Mouse (Mus musculus): ENCODE measurements around the gene Ptpra.
A peak's percentile ranks its signal among the peaks of the same experiment; 100 is the strongest.
"Not testable (repeated sequence)": the region's sequence is repeated elsewhere in the genome, so short reads cannot be mapped to it uniquely, and the experiment has no call there.

Ptpra gene

DNA sequence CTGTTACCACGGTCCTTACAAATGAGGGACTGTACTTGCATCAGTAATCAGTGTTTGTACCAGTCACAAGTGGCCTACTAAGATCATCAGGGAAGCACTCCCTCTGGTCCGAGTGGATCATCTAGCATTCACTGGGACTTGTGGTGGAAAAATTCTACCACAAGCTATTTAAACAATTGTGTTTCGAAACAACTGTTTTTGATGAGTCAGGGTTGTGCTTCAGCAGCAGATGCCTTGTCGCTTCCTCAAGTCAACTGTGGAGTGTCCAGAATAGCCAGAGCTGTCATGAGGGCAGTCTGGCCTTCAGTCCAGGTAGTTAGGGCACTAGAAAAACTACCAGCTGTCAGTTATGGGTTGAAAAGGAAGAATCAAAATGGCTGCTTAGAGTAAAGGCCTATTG is 38.5 kb downstream of the Ptpra start:
- peak; percentile 14 for DNase-seq (ENCODE audit: low spot score)

DNA sequence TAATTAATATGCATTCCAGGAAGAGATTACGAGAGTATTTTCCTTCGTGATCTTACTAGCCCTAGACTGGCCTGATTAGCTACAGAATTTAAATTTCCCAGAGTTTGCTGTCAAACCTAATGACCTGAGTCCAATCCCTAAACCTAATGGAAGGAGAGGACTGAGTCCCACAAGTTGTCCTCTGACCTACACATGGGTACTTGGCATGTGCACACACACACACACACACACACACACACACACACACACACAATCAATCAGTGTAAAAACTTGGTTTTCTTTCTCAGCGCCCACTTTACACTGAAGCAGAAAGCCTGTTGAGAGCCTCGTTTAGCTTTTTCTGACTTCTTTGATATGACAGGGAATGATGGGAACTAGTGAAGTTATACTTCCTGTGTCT is 41.1 kb downstream of the Ptpra start:
- DNase-seq (ENCODE audit: low spot score): no peak

DNA sequence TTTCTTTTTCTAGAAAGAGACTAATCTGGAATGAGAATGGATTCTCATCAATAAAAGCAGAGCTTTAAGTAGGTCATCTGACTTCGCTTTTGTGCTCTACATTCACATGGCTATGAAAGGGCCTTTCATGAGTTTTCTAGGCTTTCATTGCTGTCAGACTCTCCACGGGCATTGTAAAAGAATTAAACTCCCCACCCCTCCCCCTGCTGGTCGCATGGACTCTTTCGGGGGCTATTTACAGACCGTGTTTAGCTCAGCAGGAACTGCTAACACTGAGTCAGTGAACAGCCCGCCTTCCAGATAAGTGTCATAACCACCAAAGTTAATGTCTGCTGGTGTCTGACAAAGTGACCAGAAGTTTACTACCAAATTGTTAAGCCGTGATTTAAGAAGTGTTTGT is 41.5 kb downstream of the Ptpra start:
- DNase-seq (ENCODE audit: low spot score): peak; percentile 50

DNA sequence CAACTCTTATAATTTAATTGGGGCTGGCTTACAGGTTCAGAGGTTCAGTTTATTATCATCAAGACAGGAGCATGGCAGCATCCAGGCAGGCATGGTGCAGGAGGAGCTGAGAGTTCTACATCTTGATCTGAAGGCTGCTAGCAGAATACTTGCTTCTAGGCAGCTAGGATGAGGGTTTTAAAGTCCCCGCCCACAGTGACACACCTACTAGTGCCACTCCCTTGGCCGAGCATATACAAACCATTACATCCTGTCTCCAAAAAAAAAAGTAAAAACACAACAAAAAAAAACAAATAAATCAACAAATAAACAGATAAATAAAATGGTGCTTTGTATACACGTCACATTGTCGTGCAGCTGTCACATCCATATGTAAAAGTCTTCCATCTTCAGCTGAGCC is 45.0 kb downstream of the Ptpra start:
- DNase-seq (ENCODE audit: low spot score): not testable (repeated sequence)

DNA sequence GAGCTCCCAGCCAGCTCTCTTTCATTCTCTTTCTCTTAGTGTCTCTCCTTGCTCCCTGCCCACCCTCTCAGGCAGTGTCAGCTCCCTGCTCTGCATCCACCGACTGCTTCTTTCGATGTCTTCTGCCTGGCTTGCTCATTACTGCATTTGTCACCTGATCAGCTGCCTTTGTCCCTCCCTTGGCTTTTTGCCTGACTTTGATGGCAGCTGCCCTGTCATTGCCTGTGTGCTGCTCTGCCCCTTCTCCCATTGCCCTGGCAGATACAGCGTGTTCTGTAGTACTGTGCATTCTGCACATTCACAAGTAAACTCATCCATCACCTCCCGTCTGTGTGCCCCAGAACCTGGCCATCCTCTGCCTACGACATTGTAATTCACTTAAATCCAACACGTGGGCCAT is 46.0 kb downstream of the Ptpra start:
- no peak for DNase-seq (ENCODE audit: low spot score)

DNA sequence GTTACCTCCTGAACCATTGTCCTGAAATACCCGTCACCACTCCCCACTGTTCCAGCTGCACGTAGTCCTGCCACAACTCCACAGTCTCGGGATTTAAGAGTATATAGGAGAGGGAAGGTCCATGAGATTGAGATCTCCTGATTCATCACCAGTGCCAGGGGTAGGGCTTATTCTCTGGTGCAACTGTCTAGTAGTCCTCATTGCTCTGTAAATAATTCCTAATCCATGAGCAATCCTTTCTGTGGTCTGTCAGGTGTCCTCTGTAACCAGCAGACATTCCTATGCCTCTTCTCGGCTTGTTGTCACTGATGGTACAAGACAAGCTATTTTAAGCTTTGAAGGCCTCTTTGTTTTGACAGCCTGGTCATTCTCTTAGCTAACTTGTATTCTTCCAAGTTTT is 46.9 kb downstream of the Ptpra start:
- DNase-seq (ENCODE audit: low spot score): peak; percentile 18

DNA sequence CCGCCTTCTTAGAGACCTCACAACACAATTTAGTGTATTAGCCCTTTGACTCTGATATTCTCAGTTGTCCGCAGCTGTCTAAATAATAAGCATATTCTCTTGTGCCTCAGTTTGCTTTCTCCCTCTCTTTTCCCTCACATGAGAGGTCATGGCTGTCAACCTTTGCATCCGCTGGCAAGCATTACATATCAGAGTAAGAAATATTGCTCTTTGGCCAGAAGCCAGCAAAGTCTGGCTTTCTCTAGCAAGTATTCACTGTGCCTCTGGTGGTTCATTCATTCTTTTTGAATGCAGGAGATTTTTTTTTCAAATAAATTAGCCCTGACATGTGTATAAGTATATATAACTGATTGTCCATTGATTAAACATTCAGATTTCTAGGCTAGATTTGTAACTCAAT is 49.5 kb downstream of the Ptpra start:
- DNase-seq (ENCODE audit: low spot score): no peak

DNA sequence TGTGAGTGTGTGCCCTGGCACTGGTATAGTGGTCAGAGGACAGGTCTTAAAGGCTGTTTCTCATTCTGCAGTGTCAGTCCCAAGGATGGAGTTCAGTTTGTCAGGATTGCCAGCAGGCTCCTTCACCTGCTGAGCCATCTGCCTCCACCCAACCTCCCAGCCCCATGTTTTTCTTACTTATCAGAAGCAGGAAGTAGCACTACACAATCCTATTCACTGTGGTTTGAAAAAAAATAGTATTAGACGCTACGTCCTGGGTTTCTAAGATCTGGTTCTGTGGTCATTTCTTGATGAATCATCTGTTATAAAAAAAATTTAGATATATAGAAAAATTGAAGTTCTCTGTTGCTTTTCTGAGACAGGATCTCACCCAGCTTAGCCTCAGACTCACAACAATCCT is 51.5 kb downstream of the Ptpra start:
- no peak for DNase-seq (ENCODE audit: low spot score)

DNA sequence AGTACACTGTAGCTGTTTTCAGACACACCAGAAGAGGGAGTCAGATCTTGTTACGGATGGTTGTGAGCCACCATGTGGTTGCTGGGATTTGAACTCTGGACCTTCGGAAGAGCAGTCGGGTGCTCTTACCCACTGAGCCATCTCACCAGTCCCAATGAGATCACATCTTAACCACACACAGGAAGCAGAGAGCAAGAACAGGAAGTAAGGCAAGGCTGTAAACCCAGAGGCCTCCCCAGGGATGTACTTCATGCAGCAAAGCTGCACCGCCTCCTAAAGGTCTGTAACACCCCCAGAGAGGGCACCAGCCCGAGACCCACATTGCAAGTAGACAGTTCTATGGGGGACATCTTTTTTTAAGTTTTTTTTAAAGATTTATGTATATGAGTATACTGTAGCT is 61.5 kb downstream of the Ptpra start:
- not testable (repeated sequence) for DNase-seq (ENCODE audit: low spot score)

DNA sequence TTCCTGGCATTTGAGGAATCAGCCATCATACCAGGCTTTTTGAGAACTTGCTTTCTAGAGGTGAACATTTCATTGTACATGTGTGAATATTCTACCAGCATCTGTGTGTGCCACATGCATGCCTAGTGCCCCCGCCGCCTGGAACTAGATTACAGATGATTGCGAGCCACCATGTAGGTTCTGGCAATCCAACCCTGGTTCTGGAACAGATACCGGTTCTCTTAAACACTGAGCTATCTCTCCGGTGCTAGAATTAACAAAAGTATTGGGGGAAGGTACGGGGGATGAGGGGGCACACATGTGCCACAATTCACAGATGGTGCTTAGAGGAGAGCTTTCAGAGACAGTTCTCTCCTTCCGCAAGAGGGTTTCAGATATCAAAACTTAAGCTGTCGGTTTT is 63.8 kb downstream of the Ptpra start:
- DNase-seq (ENCODE audit: low spot score): no peak

DNA sequence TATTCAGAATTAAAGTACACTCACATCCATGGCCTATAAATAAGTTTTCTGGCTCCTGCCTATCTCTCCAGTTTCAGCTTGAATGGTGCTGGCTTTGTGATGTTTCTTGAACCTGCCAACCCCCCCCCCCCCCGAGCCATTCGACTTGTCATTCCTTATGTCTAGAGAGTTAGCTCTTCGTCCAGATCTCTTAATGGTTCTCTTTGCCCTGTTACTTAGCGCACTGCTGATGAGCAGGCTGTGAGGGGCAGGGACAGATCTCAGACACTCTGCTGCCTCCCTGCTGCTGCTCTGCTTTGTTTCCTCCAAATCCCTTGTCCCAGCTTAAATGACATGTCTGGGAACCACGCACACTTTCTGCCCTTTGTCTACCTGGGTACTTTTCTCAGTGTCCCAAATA is 65.7 kb downstream of the Ptpra start:
- DNase-seq (ENCODE audit: low spot score): no peak

DNA sequence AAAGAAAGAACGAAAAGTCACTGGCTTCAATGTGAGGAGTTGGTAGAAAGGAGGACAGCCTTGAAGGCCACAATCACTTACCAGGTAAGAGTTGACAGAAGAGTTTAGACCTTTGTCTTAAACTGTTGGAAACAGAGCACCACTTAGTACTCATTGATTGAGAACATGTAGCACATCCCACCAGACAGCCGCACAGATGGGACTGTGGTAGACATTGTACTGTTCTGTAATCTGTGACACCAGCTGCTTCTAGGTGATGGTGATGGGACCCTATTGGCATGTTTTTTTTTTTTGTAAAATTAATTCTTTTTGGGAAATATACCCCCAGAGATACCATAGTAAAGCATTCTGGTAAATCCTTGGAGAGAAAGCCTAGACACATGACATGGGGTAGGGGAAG is 71.8 kb downstream of the Ptpra start:
- no peak for DNase-seq (ENCODE audit: low spot score)

DNA sequence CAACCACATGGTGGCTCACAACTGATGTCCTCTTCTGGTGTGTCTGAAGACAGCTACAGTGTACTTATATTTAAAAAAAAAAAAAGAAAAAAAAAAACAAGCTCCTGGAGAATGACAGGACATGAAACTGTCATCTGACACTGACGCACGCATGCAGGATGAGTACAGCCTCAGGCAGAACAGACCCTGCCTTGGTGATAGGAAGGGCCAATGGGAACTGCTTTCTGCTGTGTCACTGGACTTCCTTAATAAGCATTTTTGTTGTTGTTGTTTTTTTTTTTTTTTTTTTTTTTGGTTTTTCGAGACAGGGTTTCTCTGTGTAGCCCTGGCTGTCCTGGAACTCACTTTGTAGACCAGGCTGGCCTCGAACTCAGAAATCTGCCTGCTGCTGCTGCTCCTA is 75.4 kb downstream of the Ptpra start:
- DNase-seq (ENCODE audit: low spot score): not testable (repeated sequence)

DNA sequence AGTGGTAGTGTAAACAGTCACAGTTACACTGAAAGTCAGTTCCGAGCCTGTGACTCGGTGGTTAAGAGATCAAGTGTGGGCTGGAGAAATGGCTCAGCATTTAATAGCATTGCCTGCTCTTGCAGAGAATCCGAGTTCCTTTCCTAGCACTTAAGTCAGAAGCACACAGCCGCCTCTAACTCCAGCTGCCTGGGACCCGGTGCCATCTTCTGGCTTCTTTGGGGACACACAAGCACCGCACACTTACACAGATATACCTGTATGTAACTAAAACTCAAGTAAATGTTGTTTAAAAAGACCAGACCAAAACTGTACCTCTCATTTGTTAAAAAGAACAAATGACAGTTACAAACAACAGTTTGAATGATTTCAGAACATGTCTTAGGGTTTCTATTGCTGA is 78.4 kb downstream of the Ptpra start:
- no peak for DNase-seq (ENCODE audit: low spot score)

DNA sequence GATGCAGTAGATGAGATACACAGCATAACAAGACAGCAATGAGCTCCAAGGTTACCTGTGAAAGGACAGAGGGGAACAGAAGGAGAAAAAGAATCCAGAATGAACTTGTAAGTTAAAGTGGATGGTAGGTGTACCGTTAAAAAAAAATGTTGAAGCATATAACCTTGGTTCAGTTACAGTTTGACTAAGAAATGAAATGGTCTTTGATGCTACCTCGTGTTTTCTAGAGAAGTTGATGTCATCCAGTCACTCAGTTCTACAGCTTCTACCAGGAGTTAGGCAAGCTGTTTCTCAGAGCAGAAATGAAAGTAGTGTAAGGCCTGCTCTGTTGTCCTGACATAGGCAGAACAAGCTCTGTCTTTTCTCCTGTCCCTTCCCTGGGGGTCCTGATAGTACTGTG is 79.2 kb downstream of the Ptpra start:
- DNase-seq (ENCODE audit: low spot score): no peak

DNA sequence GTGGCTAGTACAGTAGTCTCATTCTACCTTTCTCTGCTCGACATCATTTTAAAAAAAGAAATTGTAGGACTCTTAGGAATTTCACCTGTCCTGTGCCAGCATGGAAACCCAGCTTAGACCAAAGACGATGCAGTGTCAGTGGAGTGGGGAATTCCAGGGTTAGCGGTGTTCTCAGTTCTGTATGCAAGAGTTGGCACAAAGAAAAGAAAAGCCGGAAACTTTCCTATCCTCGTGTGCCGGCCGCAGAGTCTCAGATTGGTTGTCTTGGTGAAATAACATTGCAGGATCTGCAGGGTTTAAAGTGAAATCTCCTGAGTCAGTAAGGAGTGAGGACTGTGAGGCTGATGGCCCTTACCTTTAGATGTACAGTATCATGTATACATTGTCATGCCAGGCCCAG is 79.8 kb downstream of the Ptpra start:
- no peak for DNase-seq (ENCODE audit: low spot score)

DNA sequence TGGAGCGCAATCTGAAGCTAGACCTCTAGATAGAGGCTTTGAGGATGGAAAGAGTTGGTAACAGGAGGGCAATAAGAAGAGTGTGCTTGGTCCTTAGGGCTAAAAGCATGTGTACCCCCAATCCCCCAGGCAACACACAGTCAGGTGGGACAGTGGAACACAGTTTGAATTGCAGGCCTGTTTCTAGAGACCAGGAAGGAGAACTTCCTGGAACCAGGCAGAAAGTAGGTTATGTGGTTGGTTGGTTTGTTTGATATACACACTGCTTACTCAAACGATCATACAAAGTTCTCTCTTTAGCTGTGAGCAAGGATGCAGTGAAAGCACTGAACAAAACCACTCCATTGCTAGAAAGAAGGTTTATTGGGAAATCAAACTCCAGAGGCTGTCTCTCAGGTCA is 82.1 kb downstream of the Ptpra start:
- DNase-seq (ENCODE audit: low spot score): no peak

DNA sequence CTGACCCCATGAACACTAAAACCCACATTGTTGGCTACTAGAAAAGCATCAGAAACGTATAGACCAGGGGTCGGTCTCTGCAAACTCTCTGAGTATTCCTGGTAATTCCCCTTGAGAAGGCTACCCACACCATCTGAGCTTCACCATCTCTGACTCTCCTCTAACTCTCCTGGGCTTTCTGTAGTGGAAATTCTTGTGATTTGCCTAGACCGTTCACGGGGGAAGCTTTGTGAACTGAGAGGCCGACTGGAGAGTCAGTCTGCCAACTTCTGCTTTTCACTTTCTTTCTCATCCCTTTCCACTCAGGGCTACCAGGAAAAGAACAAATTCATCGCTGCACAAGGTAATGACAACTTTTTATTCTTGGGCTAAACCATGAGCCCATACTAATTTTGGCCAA is 84.9 kb downstream of the Ptpra start:
- no peak for DNase-seq (ENCODE audit: low spot score)

DNA sequence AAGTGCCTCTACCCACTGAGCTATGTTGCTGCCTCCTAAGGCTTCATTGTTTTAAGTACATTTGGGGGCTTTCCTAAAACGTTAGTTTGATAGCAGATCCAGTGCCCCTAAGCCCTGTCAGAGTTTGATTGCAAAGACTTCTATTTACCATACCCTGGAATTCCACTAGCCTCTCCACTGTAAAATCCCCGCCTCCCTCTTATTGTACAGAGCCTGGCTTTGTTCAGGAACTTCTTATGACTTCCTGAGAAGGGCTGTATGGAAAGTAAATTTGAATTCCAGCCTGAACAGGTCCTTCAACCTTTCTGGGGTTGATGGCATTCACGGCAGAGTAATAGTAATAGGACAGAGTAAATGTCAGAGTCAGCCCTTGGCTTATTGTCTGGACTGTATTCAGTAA is 86.8 kb downstream of the Ptpra start:
- DNase-seq (ENCODE audit: low spot score): no peak

DNA sequence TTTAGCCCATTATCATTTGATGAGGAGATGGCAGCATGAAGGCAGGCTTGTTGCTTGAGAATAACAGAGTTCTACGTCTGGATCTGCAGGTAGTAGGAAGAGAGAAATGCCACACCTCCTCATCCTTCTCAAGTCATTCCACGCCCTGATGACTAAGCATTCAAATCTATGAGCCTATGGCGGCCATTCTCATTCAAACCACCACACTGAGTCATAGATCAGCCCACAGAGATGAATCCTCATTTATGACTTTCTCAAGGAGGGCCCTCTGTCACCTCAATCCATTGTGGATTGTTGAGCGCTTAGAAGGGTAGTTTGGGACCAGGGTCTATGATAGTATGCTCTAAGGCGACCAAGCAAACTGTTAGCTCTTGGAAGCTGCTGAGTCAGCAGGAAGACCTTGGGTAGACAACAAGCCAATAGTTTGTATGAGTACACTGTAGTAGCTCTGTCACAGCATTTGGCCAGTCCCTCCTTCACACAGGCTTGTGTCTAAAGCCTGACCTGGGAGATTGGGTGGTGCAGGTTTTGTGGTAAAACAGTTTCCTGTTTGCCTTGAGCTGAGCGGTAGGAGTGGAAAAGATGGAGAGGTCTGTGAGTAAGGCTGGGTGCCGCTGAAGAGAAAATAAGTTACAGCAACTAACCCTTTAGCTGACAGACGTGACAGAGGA is 88.9 kb downstream of the Ptpra start:
- no peak for DNase-seq (ENCODE audit: low spot score)

DNA sequence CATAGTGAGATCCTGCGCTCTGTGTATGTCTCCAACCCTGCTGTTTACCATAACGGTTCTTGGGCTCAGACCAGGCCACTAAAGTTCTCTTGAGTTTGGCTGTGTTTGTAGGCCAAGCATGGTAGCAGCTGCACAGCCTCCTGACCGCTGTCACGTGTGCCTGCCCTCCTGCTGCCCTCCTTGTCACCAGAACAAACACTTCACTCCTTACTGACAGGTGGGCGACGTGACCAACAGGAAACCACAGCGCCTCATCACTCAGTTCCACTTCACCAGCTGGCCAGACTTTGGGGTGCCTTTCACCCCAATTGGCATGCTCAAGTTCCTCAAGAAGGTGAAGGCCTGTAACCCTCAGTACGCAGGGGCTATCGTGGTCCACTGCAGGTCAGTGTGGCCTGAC is 90.2 kb downstream of the Ptpra start:
- no peak for DNase-seq (ENCODE audit: low spot score)

DNA sequence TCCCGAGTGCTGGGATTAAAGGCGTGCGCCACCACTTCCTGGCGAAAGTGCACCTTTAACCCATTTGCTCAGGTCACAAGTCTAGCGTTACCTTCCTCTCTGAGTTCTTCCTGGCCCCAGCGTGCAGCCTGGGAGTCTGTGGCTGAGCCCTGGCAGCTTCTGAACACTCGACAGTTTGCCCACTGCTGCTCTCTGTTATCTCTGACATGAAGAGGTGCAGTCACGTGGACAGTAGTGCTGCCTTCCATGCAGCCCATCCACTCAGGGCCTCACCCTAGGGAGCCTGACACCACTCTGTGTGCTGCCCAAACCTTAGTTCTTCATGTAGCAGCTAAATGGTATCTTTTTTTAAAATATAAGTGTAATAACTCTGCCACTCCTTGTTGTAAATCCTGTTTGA is 96.9 kb downstream of the Ptpra start:
- DNase-seq (ENCODE audit: low spot score): no peak

DNA sequence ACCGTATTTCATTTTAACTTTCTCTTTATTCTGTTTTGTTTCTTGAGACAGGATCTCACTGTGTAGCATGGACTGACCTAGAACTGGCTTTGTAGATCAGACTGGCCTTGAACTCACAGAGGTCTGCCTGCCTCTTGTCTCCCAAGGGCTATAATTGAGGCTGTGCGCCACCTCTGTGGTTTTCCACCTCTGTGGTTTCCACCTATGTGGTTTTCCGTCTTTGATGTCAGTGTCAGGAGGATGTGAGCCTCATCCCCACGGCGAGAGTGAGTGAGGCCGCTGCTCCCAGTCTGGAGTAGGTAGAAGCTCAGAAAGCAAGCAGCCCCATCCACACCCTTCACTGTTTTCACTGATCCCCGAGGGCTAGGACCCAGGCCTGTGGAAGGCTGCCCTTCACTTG is 104.8 kb downstream of the Ptpra start:
- no peak for DNase-seq (ENCODE audit: low spot score)

DNA sequence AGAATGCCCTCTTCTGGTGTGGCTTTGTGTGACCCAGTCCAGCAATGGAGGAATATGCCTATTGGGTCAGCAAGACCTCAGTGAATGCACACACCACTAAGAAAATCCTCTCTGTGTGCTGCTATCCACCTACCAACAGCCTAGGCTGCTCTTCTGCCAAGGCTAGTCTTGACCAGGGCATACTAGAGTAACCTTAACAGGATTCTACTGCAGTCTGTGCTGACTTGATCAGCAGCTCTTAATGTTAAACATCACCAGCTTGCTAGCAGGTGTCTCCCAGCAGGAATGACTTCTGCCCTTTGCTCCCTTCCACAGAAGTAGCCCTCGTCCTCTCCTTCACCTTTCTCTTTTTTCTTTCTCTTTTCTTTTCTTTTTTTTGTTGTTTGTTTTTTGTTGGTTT is 106.2 kb downstream of the Ptpra start:
- no peak for DNase-seq (ENCODE audit: low spot score)

DNA sequence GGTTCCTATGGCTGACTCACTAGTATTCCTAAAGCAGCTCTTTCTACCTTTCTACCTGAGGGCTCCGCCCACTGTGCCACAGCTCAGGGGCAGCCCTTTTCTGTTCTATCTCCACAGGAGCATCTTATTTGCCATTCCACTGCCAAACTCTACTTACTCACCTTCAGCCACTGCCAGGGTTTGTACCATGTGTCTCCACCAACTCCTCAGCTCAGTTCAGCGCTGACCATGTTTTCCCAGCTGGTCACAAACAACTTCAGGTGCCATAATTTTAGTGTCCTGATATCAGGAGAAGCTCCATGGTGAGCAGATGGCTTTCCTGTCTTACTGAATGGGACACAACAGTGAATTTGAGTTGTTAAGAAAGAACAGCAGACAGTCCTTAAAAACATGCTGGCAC is 107.4 kb downstream of the Ptpra start:
- no peak for DNase-seq (ENCODE audit: low spot score)

All from yolk sac, embryonic 10.5 days (tissue).